Mouse (Mus musculus): Measurements from ENCODE around the gene Brd1.

DNA sequence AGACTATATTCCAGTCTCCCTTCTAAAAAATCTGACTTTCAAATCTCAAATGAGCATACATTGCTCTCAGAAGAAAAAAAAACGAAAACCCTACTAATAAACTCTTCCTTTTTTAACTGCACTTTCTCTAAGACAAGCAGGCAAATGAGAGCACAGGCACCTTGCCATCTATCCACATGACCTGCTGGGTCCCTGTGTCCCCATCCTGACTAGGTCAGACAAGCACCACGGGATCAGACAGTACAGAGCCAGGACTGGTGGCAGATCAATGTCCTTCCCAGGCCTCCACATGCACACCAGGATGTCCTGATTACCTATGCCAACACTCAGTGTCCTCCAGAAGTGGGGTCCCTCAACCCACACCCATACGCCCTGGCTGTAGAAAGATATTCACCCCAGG is 72.4 kb downstream of the Brd1 start:
- TF ChIP-seq EP300 (IDR thresholded peaks at IDR 0.05; ENCODE audit: low read depth) (no peak), CTCF (IDR thresholded peaks at IDR 0.05; ENCODE audit: low read depth) (no peak)
